Mouse (Mus musculus): ENCODE results near the gene Ruvbl1.

GRCm38 (mm10) chr6:88416130-88416758 is 49.0 kb upstream of the Ruvbl1 start:
- TF ChIP-seq CTCF (IDR thresholded peaks at IDR 0.05; ENCODE audit: control insufficient read depth, insufficient read depth, low read length) (no peak), POLR2A (IDR thresholded peaks at IDR 0.05; ENCODE audit: borderline replicate concordance, control insufficient read depth, low read depth, low read length) (no peak)
